Mouse (Mus musculus) midbrain, embryonic 15.5 days (tissue): ENCODE results near the gene Fpr1. TPM values are rescaled to one million over a fixed set of nuclear protein-coding genes. Genes with fewer than 3 reads are reported as not detected.
"Not testable (repeated sequence)": the region's sequence is repeated elsewhere in the genome, so short reads cannot be mapped to it uniquely, and the experiment has no call there.

Experiments
- ATAC-seq: fragments of 200-750 bp; cut with Nextera tagmentation; replicated peaks from 2 replicates; pipeline ENCODE4 v1.8.0; 2017; ENCODE audit warnings: moderate TSS enrichment
- H3K27ac ChIP-seq: fragments of 300-500 bp; sonication (generic); 2 replicates; pipeline ENCODE4 v1.5.1; 2015; ENCODE audit warnings: mild to moderate bottlenecking, inconsistent platforms
- H3K27me3 ChIP-seq: fragments of 300-500 bp; sonication (generic); replicated peaks from 2 replicates; pipeline ENCODE4 v1.6.1; 2015; ENCODE audit warnings: inconsistent platforms
- H3K36me3 ChIP-seq: fragments of 300-500 bp; sonication (generic); replicated peaks from 2 replicates; pipeline ENCODE4 v1.6.1; 2015; ENCODE audit warnings: inconsistent platforms
- H3K4me1 ChIP-seq: fragments of 300-500 bp; sonication (generic); 2 replicates; pipeline ENCODE4 v1.6.1; 2015; ENCODE audit warnings: inconsistent platforms
- H3K4me2 ChIP-seq: fragments of 300-500 bp; sonication (generic); 2 replicates; pipeline ENCODE4 v1.6.1; 2015; ENCODE audit warnings: inconsistent platforms, mild to moderate bottlenecking, moderate library complexity
- H3K4me3 ChIP-seq: fragments of 300-500 bp; sonication (generic); 2 replicates; pipeline ENCODE4 v1.5.1; 2015; ENCODE audit warnings: mild to moderate bottlenecking, inconsistent platforms
- H3K9ac ChIP-seq: fragments of 300-500 bp; sonication (generic); 2 replicates; pipeline ENCODE4 v1.6.1; 2015; ENCODE audit warnings: mild to moderate bottlenecking, inconsistent platforms
- H3K9me3 ChIP-seq: fragments of 300-500 bp; sonication (generic); 2 replicates; pipeline ENCODE4 v1.6.1; 2016; ENCODE audit warnings: inconsistent platforms
- WGBS: fragments of 180-500 bp; shearing (Covaris S2); methylation state at CpG from one replicate; pipeline ENCODE4 v1.1.7; 2015; ENCODE audit warnings: mixed read lengths; 5-methylcytosine and 5-hydroxymethylcytosine counted together
- polyA plus RNA-seq: library from polyadenylated mRNA; unstranded; fragments of >200 nt; fragmentation: Nextera tagmentation; extraction: Ambion mirVana; gene quantifications from 2 replicates; pipeline ENCODE4 v1.2.1, GENCODE M21; 2015

Fpr1 gene
- polyA plus RNA-seq, 1 experiment from 2014 or later = 0.25 TPM

DNA sequence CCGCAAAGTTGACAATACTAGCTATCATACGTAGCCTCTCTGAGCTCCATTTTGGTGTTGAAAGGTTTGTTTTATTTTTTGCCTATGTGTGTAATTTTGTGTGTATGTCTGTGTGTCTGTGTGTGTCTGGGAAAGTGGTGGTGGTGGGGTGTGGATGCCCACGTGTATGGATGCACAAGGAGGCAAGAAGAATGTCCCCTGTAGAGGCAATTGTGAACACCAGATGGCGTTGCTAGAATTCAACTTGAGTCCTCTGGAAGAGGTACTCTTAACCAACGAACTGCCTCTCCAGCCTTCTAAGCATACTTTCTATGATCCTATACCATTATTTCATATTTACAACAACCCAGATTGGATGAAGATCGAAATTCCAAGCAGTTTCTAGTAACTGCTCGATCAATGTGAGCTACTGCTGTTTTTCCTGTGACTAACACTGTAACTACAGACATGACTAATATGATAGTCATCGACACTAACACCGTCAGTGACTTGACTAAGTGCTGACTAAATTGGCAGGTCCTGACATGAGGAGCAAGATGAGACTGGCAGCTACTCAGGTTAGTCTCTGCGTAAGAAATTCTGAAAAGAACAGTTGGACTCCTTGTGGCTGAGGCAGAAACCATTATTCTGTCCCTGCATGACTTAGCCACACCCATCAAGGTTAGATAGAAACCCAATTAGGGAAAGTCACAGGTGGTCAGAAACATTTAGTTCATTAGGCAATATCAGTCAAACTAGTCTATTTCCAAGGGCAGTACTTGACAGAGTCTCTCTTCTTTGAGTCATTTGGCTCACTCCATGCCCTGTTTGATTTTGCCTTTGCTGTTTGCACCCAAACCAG lies 38.3 kb downstream of the Fpr1 start:
- H3K27me3 ChIP-seq = no peaks in the 10 kb centered on the region
- 71% methylated on average over 10 of the region's 10 CpGs for WGBS
- no peak overlapping the region for H3K4me2 ChIP-seq
- no peak for ATAC-seq
- no peaks in the 10 kb centered on the region for H3K4me1 ChIP-seq
- no peak overlapping the region for H3K4me3 ChIP-seq
- H3K9ac ChIP-seq = no peak overlapping the region
- H3K36me3 ChIP-seq = no peaks in the 10 kb centered on the region
- H3K9me3 ChIP-seq = no peaks in the 10 kb centered on the region
- H3K27ac ChIP-seq = no peak overlapping the region

DNA sequence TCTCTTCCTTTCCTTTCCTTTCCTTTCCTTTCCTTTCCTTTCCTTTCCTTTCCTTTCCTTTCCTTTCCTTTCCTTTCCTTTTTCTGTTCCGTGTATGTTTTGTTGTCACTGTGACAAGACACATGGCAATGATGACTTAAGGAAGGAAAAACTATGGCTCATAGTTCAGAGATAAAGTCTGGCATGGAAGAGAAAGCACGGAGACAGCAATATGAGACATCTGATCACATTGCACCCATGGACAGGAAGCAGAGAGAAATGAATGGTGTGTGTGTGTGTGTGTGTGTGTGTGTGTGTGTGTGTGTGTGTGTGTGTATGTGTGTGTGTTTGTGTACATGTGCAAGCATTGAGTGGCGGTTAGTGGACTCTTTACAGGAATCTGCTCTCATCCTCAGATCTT lies 39.1 kb downstream of the Fpr1 start:
- ATAC-seq, H3K4me2 ChIP-seq, H3K36me3 ChIP-seq, H3K4me1 ChIP-seq, H3K4me3 ChIP-seq, H3K27me3 ChIP-seq, H3K27ac ChIP-seq, H3K9ac ChIP-seq, H3K9me3 ChIP-seq: not testable (repeated sequence)
- WGBS = 90% methylated on average over 3 of the region's 3 CpGs

DNA sequence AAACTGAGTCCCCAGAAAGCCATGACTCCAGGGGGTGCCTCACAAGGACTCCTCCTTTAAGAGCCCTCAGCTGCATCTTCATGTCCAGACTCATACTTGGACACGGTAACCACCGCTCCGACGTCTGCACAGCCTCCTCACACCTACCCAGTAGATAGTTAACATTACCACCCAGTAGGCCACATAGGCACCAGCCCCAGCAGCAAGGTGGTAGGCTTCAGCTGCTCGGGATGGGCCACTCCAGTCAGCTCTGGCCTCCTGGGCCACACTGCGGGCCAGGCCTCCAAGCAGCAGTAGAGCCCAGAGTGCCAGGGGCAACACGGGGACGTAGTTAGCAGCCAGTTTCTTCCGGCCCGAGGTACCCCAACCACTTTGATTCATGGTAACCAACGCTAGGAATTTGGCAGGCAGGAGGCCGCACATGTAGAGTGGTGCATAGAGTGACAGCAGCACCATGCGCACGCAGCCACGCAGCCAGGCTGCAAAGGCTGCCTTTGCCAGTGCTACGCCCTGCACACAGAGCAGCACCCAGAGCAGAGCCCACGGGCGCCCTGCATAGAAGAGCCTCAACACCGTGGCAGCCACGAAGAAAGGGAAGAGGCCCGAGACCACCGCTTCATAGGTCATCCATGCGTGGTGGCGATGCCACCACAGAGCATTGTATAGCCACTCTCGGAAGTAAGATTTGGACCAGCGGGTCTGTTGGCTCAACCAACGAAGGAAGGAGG lies 40.0 kb downstream of the Fpr1 start:
- Histone ChIP-seq H3K4me1 (peaks cover 10% of the 10 kb centered on the region), H3K4me2 (no peak overlapping the region), H3K9ac (no peak overlapping the region), H3K27me3 (no peaks in the 10 kb centered on the region), H3K9me3 (no peaks in the 10 kb centered on the region), H3K4me3 (no peak overlapping the region), H3K27ac (no peak overlapping the region), H3K36me3 (no peaks in the 10 kb centered on the region)
- peak; percentile 52 for ATAC-seq
- 77% methylated on average over 27 of the region's 27 CpGs for WGBS

DNA sequence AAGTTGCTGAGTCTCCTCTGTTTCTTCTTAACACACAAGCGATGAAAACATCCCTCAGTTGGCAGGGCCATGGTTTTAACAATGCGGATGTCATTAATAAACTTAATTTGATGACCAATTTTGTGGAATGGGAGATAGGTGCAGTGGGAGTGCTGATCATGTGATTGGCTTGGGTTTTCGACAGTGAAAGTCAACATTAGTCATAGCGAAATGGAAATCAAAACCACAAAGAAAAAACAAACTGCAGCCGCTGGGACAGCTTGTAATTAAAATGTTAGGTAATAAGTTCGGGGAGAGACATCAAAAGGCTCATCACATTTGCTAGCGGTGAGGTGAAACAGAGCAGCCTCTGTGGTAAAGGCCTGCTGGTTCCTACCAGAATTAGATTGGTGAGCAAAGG lies 42.9 kb downstream of the Fpr1 start:
- Histone ChIP-seq H3K4me1 (peaks cover 27% of the 10 kb centered on the region), H3K9me3 (no peaks in the 10 kb centered on the region), H3K4me2 (no peak overlapping the region), H3K27ac (no peak overlapping the region), H3K36me3 (no peaks in the 10 kb centered on the region), H3K27me3 (no peaks in the 10 kb centered on the region), H3K9ac (no peak overlapping the region), H3K4me3 (no peak overlapping the region)
- no peak for ATAC-seq
- WGBS = 87% methylated on average over 7 of the region's 7 CpGs

DNA sequence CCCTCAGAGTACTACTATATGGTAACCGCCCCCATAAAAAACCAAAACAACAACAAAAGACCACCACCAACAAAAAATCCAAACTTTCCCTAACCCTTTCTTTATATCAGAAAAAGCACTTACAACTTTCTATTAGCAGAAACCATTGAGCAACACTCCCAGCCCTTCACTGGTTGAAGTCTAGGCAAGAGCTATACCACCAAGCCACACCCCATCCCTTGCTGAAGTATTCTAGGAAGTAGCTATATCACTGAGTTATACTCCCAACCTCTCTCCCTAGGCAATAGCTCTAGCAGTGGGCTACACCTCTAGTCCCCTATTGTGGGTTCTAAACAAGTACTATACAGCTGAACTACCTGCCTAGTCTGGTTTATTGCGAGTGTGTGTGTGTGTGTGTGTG lies 44.5 kb downstream of the Fpr1 start:
- Histone ChIP-seq H3K36me3 (no peaks in the 10 kb centered on the region), H3K4me2 (peak overlapping the region; percentile 58), H3K4me1 (peaks cover 39% of the 10 kb centered on the region), H3K9ac (no peak overlapping the region), H3K27me3 (no peaks in the 10 kb centered on the region), H3K27ac (no peak overlapping the region), H3K4me3 (no peak overlapping the region; the same call in 1 of the 2 replicates), H3K9me3 (no peaks in the 10 kb centered on the region)
- WGBS = 93% methylated on average over 2 of the region's 2 CpGs
- no peak for ATAC-seq

DNA sequence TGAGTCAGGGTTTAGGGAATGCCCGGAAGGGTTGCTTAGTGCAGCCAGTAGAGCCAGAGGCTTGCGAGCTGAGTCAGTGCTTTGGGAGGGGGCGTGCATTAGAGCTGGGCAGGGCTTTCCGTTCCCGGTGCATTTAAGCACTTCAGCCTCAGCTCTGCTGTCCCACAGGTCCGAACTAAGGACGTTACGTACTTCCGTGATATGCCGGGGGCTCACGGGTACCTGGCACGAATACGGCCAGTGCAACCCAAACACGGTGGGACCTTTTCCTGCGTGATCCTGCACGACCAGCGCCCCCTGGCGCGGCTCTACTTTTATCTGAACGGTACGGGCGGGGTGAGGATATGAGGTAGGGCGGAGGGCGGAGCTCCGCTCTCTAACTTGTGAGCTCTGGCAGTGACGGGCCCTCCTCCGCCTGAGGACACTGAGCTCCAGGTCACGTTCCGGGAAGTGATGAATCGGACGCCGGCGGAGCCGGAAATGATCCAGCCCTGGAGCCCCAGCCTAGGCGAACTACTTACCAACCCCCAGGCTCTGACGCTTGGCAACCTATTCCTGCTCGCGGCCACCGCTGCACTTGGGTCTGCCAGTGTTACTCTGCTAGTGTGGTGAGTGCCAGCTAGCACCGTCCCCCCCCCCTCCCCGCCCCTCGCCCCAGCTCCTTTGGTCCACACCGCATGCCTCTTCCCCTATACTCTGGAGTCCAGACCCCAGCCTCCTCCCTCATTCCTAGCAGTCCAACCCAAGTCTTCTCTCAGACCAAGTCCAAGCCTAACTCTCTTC lies 45.6 kb downstream of the Fpr1 start:
- H3K4me3 ChIP-seq = peak overlapping the region; percentile 45
- no peaks in the 10 kb centered on the region for H3K9me3 ChIP-seq
- H3K4me1 ChIP-seq = peaks cover 51% of the 10 kb centered on the region
- H3K27me3 ChIP-seq = no peaks in the 10 kb centered on the region
- peak overlapping the region; percentile 85 for H3K27ac ChIP-seq
- H3K4me2 ChIP-seq = peak overlapping the region; percentile 58
- WGBS = under 1% methylated on average over 42 of the region's 43 CpGs
- peak; percentile 97 for ATAC-seq
- peak overlapping the region; percentile 49 for H3K9ac ChIP-seq
- H3K36me3 ChIP-seq = peaks cover under 1% of the 10 kb centered on the region; the same call in 1 of the 2 replicates

DNA sequence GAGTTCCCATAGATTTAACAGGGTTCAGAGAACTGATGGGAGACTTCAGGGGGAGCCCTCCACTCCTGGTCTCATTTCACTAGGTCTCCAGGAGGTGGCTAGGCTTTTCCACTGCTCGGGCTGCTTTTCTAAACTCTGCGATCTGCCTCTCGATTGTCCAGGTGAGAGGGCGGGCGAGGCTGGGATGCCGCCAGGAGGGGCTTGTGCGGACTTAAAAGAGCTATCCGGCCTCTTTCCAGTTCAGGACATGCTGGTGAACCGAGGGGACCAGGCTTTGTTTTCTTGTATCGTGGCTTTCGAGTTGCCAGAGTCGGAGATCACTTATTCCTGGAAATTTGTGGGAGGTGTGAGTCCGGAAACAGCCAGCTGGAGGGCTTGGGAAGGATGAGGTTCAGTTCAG lies 46.3 kb downstream of the Fpr1 start:
- H3K36me3 ChIP-seq = peaks cover 2% of the 10 kb centered on the region; the same call in 1 of the 2 replicates
- H3K4me3 ChIP-seq = peak overlapping the region; percentile 45
- ATAC-seq = peak; percentile 1; the same call in 1 of the 2 replicates
- H3K4me1 ChIP-seq = peaks cover 57% of the 10 kb centered on the region
- no peaks in the 10 kb centered on the region for H3K9me3 ChIP-seq
- H3K27ac ChIP-seq = peak overlapping the region; percentile 85
- WGBS = 6% methylated on average over 13 of the region's 13 CpGs
- peak overlapping the region; percentile 58 for H3K4me2 ChIP-seq
- H3K27me3 ChIP-seq = no peaks in the 10 kb centered on the region
- peak overlapping the region; percentile 46 for H3K9ac ChIP-seq

DNA sequence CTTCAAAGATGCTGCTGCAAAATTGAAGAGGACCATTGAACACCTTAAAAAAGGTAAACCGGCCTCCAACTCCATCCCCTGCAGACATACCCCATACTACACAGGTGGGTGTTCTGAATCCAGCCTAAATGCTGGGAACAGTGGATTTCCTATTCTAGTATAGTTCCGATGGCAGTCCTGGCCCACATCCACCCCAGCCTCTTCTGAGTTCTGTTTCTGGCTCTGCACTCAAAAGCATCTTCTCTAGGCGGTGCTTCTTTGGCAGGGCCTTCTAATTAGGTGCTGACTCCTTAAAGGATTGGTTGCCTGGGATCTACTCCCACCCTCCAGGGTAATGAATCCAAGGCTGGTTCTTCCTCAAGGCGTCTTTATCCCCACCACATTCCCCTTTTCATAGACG lies 47.6 kb downstream of the Fpr1 start:
- Histone ChIP-seq H3K27me3 (no peaks in the 10 kb centered on the region), H3K4me1 (peaks cover 70% of the 10 kb centered on the region), H3K9ac (no peak overlapping the region), H3K4me3 (no peak overlapping the region), H3K9me3 (no peaks in the 10 kb centered on the region), H3K36me3 (peaks cover 6% of the 10 kb centered on the region), H3K27ac (0 out of 2 replicates have a peak overlapping the region, but pooled peaks have one; percentile 2), H3K4me2 (no peak overlapping the region)
- WGBS = 77% methylated on average over 5 of the region's 5 CpGs
- no peak for ATAC-seq

DNA sequence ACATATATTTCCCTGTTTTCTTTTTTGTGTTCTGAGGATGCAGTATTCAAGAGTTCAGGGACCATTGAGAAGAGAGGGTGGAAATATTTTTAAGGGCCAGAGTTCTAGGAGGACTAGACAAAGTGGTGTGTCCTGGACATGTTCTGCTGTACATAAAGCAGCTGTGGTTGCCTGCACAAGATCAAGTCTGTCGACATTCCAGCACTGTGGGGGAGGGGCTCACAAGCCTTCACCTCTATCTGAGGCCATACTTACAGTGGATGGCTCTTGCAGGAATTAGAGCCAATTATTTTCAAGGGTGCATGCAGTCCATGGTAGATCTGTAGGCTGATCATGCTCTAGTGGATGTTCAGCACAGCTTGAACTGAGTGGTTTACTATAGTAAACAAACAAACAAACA lies 48.8 kb downstream of the Fpr1 start:
- no peaks in the 10 kb centered on the region for H3K9me3 ChIP-seq
- ATAC-seq = no peak
- H3K9ac ChIP-seq = no peak overlapping the region
- H3K4me2 ChIP-seq = no peak overlapping the region
- no peak overlapping the region for H3K27ac ChIP-seq
- 12% methylated on average over 1 of the region's 1 CpGs for WGBS
- no peak overlapping the region for H3K4me3 ChIP-seq
- H3K4me1 ChIP-seq = peaks cover 82% of the 10 kb centered on the region
- no peaks in the 10 kb centered on the region for H3K27me3 ChIP-seq
- H3K36me3 ChIP-seq = peaks cover 6% of the 10 kb centered on the region

DNA sequence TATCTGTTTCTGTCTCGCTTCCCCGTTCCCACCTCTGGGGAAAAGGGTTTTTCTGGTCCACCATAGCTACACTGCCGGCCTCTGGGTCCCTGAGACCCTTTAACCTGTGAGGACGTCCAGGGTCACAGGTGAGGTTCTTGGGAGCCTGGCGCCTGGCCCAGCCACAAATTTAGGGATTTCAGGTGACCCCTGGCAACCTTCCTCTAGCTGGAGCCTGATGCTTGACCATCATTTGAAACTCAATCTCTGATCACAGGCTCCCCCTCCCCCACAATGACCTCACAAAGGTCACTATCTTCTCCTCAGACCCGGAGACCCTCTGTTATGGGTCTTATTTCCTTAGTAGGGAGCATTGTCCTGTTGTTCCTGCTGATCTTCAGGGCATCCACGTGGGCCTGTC lies 53.0 kb downstream of the Fpr1 start:
- peak overlapping the region; percentile 98; the same call in 1 of the 2 replicates for H3K4me3 ChIP-seq
- 81% methylated on average over 7 of the region's 7 CpGs for WGBS
- H3K27ac ChIP-seq = no peak overlapping the region
- H3K36me3 ChIP-seq = peaks cover 6% of the 10 kb centered on the region
- no peaks in the 10 kb centered on the region for H3K9me3 ChIP-seq
- H3K9ac ChIP-seq = no peak overlapping the region
- ATAC-seq = no peak
- H3K4me2 ChIP-seq = peak overlapping the region; percentile 89
- no peaks in the 10 kb centered on the region for H3K27me3 ChIP-seq
- peaks cover 62% of the 10 kb centered on the region for H3K4me1 ChIP-seq

DNA sequence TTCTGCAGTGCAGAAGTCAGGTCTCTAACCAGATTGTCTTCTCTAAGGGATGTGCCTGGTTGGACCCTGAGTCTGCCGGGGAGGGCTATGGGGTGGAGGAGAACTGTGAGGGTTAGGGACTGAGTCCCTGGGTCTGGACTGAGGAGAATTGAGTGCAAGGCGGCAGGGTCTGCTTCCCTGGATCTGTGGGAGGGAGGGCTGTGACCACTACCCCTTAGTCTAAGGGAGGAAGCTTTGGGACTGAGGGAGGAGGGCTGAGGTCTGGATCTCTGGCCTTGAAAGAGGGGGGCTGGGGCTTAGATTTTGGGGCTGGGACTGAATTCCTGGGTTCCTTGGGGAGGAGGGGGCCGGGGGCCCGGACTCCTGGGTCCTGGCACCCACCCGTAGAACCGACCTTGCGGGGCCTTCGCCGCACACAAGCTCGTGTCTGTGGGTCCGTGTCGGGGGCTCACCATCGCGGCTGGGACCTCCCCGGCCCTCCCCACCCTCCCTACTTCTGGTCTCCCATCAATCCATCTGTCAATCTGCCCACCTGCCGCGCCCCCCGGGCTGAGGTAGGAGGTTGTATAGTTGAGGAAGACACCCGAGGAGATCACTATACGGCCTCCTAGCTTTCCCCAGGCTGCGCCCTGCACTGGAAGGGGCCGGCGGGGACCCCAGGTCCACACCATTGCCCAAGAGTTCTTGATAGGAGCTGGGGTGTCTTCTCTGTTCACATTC lies 53.8 kb downstream of the Fpr1 start:
- Histone ChIP-seq H3K4me3 (peak overlapping the region; percentile 98), H3K27ac (peak overlapping the region; percentile 100), H3K4me2 (peak overlapping the region; percentile 89), H3K9me3 (no peaks in the 10 kb centered on the region), H3K27me3 (no peaks in the 10 kb centered on the region), H3K4me1 (peaks cover 59% of the 10 kb centered on the region), H3K36me3 (peaks cover 6% of the 10 kb centered on the region), H3K9ac (peak overlapping the region; percentile 100)
- WGBS = 61% methylated on average over 21 of the region's 23 CpGs
- no peak for ATAC-seq
